Mouse (Mus musculus): ENCODE data around the gene Cer1.

Cer1 gene

DNA sequence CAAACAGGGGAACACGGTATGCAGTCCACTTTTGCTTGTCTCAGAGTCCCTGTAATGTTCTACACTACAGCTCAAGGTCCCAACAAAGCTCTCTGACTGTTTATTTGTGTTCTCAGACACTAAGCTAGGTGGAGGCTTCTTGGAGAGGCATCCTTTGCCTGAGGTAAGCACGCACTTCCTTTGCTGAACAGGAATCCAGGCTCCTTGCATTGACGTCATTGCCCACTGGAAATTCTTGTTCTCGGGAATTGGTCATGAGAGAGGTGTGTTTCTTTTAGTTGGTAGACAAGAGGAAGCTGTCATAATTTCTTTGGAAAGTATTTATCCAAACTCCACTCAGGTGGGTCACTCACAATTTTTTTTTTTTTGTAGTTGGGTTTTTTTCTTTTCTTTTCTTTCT, 9.4 kb downstream of the Cer1 start:
- intact Hi-C loops (cut with DNase I), result no loop called here

DNA sequence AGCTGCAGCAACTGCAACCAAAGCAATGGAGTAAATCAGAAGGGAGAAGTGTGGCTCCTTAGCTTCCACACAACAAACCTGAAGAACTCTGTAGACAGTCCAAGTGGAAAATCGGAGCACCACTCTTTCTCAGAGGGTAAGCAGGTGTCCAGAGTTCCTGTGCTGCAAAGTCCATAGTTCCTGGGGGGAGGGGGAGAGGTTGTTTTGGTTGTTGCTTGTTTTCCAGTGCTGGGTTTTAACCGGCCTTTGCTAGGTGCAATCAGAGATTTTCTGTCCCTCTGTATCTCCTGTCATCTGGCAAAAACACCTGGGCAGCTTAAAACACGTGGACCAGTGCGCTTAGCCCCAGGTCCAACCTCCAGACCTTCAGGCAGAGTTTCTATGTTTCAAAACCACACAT, 10.2 kb downstream of the Cer1 start:
- intact Hi-C loops (cut with DNase I), result no loop called here

GRCm38 (mm10) chr4:82872548-82872947, 12.4 kb downstream of the Cer1 start:
- intact Hi-C loops (cut with DNase I), result no loop called here

DNA sequence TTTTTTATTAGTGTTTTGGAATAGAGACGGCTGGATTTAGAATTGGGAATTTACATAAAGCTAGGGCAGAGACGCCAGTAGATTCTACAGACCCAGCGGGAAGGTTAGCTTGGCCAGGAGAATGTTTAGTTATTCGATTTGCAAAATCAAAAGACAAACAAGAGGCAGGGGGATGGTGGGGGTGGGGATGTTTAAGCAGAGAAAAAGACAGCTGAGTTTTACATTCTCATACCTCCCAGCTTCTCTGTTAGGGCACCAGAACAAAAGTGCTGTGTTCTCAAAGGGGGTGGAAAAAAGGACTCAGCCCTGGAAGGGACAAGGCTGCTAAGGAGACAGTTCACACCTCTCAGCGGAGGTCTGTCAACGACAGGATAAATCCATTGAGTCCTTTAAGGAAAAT, 12.8 kb downstream of the Cer1 start:
- intact Hi-C loops (cut with DNase I), result no loop called here

DNA sequence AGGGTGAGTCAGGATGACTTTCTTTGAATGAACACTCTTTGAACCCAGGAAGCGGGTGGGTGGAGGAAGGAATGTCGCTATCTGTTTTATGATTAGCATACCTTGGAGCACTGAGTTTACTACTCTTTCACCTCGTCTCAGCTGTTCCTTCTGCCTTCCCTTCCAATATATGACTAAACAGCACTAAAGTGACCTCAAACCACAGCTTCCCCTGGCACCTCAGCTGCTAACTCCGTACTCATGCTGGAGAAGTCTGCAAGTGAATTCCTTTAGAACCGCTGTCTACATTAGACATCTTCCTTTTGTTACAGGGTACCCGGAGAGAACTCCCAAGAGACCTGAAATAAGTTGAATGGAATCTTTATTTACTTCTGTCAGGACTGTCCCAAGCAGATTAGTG, 14.0 kb downstream of the Cer1 start:
- intact Hi-C loops (cut with DNase I), result no loop called here

DNA sequence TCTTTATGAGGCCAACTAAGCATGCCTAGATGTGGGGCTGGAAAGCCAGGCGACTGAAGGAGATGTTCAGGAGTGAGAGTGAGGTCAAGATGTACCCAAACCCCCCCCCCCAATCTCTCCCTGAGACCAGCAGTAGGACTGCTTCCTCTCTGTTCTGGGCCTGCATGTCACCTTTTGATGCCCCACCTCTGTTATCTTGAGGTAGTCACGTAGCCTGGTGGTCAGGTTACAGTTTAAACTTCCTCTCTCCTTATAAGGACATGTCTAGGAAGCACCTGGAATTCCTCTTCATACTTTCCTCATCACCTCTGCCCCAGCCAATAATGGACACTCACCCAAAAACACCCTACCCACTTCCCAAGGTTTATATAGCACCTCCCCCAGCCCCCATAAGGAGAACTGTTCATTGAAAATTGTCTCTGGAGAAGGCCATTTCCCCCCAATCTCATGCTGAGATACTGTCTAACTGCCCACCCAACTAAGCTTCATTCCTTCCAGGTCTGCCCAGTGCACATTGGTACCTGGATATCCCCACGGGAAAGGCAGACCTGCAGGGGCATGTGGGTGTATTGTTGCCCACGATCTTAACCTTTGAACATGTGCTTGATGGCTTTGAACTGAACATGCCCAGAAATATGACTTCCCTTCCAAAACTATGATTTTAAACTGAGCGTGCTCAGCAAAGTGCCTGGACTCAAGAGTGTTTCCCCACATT, 17.1 kb downstream of the Cer1 start:
- intact Hi-C loops (cut with DNase I), result no loop called here

DNA sequence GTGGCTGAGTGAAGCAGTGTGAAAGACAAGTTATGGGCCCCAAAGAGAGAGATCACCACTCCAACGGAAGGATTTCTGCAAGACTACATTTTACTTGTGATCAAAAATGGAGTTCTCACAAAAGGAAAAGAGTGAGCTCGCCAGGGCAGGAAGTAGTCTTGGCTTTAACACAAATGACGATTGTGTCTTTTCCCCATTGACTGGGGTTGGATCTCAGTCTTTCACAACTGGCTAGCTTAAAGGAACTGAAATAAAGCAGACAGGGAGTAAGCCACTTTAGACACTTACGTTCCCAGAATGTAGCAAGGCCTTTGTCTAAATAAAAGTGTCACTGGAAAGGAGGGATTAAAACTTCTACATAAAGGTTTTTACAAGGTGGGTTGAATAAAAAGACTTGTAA, 17.8 kb downstream of the Cer1 start:
- intact Hi-C loops (cut with DNase I), result no loop called here

GRCm38 (mm10) chr4:82864974-82865699, 19.8 kb downstream of the Cer1 start:
- intact Hi-C loops (cut with DNase I), result no loop called here

- intact Hi-C loops (cut with DNase I), result no loop called here
Measured at GRCm38 (mm10) chr4:82863316-82863715, 21.6 kb downstream of the Cer1 start.

DNA sequence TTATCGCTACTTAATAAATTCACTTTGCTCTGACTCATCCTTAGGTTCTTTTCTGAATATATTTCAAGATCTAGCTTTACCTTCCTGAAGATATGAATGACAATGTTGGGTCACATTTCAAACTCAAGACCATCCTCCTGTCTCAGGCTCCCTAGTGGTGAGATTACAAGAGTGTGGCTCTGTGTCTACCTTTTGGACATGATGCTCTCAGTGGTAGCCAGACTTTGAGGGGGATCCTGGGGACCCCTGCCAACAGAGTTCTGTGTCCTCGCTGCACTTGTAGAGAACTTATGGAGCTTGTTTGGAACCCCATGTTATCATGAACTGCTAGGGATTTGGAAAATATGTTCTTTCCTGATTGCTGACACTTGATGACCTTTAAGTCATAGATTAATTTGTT, 23.5 kb downstream of the Cer1 start:
- intact Hi-C loops (cut with DNase I), result no loop called here

GRCm38 (mm10) chr4:82860566-82860965, 24.4 kb downstream of the Cer1 start:
- intact Hi-C loops (cut with DNase I), result no loop called here

DNA sequence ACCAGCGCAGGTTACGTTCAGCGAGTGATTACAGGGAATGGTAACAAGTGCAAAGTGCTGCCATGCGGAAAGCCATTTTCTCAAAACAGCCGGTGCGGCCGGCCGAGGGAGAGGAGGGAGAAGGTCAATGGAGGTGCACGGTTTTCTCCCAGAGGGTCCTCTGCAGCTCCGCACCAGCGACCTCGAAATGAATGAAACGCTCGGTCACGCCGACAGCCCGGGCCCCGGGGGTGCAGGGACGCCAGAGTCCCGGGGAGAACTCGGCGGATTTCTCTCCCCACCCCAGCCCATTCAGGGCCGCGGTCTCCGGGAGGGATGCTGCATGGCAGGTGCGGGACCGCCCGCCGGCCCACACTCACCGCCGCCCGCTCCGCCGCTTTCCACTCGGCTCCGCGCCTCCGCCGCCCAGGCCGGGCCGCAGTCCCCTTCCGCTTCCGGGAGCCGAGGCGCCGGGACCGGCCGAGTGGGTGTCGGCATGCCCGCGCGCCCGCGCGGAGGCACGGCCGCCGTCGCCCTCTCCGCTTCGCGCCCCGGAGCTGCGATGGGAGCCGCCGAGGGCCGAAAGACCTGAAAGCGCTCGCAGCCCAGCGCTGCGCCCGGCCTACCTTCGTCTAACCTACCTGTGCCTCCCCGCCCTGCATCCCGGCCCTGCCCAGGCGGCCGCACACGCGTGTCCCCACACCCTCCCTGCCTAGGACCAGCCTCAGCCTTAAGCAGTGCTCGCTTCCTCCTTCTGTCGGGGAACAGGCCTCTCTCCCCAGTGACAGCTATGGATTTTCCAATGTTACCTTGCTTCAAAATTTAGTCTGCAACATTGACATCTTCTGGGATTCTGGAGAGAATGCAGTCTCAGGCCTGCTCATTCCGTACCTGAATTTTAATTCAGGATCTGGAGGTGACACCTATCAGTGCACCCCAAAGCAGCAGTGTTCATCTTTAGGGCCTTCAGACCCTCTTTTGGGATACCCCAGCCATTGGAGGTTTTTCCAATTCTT, 25.5 kb downstream of the Cer1 start, which contains the start of gene Zdhhc21:
Gene Zdhhc21 (minus strand): TSS at position 828 of the 995 bp plus-strand sequence.
- intact Hi-C loops (cut with DNase I), result no loop called here

GRCm38 (mm10) chr4:82858431-82859010, 26.4 kb downstream of the Cer1 start:
- intact Hi-C loops (cut with DNase I), result no loop called here

- intact Hi-C loops (cut with DNase I), result no loop called here
Measured at GRCm38 (mm10) chr4:82856986-82857385, 28.0 kb downstream of the Cer1 start.

DNA sequence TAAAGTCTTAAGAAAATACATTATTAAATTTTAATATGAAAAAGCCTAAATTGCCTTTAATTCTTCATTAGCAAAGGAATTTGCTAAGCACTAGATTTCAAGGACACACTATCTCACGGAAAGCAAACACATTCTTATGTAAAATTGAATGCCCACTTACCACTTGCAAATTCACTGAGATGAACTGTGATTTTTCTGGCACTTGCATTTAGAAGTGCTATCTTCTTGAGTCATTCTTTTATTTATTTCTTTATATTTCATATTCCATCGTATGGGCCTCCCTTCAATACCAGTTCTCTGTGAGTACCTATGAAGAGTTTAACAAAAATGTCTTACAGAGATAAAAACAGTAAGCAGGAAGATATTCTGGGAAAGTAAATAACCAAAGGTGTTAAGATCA, 31.1 kb downstream of the Cer1 start:
- intact Hi-C loops (cut with DNase I), result no loop called here

GRCm38 (mm10) chr4:82848552-82849234, 36.3 kb downstream of the Cer1 start:
- intact Hi-C loops (cut with DNase I), result no loop called here

- intact Hi-C loops (cut with DNase I), result no loop called here
Measured at GRCm38 (mm10) chr4:82837526-82838240, 47.3 kb downstream of the Cer1 start.

All from adrenal gland (tissue).